Mouse (Mus musculus) forebrain, postnatal 0 days (tissue): Measurements from ENCODE around the gene Ccdc124. TPM values are rescaled to one million over a fixed set of nuclear protein-coding genes. Genes with fewer than 3 reads are reported as not detected.

Experiments used
- ATAC-seq: fragments of 200-750 bp; cut with Nextera tagmentation; 2 replicates; pipeline ENCODE4 v1.8.0; 2017; ENCODE audit warnings: mild to moderate bottlenecking, moderate library complexity
- DNase-seq: peaks from one replicate; pipeline ENCODE4 v3.0.0-alpha.2; 2015
- H3K27ac ChIP-seq: fragments of 300-500 bp; sonication (generic); 2 replicates; pipeline ENCODE4 v1.5.1; 2014; ENCODE audit warnings: low read depth, mild to moderate bottlenecking, antibody characterized with exemption, low read length, moderate library complexity, mixed read lengths
- H3K27me3 ChIP-seq: fragments of 300-500 bp; sonication (generic); 2 replicates; pipeline ENCODE4 v1.6.1; 2014; ENCODE audit warnings: mild to moderate bottlenecking, low read length, mixed read lengths; ENCODE audit not compliant: insufficient read depth
- H3K36me3 ChIP-seq: fragments of 300-500 bp; sonication (generic); 2 replicates; pipeline ENCODE4 v1.6.1; 2014; ENCODE audit warnings: mild to moderate bottlenecking, moderate library complexity; ENCODE audit not compliant: insufficient read depth
- H3K4me1 ChIP-seq: fragments of 300-500 bp; sonication (generic); 2 replicates; pipeline ENCODE4 v1.6.1; 2014; ENCODE audit warnings: antibody characterized with exemption; ENCODE audit not compliant: insufficient read depth
- H3K4me2 ChIP-seq: fragments of 300-500 bp; sonication (generic); 2 replicates; pipeline ENCODE4 v1.6.1; 2014; ENCODE audit warnings: low read depth, mild to moderate bottlenecking, moderate library complexity
- H3K4me3 ChIP-seq: fragments of 300-500 bp; sonication (generic); 2 replicates; pipeline ENCODE4 v1.5.1; 2014; ENCODE audit warnings: low read depth, low read length, mixed read lengths
- H3K9ac ChIP-seq: fragments of 300-500 bp; sonication (generic); 2 replicates; pipeline ENCODE4 v1.6.1; 2014; ENCODE audit warnings: mild to moderate bottlenecking
- H3K9me3 ChIP-seq: fragments of 300-500 bp; sonication (generic); 2 replicates; pipeline ENCODE4 v1.6.1; 2016; ENCODE audit warnings: low read length
- CTCF ChIP-seq: sonication (generic); IDR thresholded peaks from 2 replicates; pipeline ENCODE4 v1.5.1; 2016; ENCODE audit warnings: antibody characterized with exemption, control low read depth, low read depth
- WGBS: fragments of 180-500 bp; shearing (Covaris S2); extraction: QIAGEN DNeasy Blood & Tissue Kit; methylation state at CpG from one replicate; pipeline ENCODE4 v1.1.7; 2014; 5-methylcytosine and 5-hydroxymethylcytosine counted together
- polyA plus RNA-seq: library from polyadenylated mRNA; unstranded; fragments of >200 nt; fragmentation: Nextera tagmentation; extraction: Ambion mirVana; gene quantifications from 2 replicates; pipeline ENCODE4 v1.2.1, GENCODE M21; 2015
- total RNA-seq: library from RNA; depleted of rRNA; stranded (reverse); fragments of >200 nt; gene quantifications from 2 replicates; pipeline ENCODE4 v1.2.3, GENCODE M21; 2014

Gene Ccdc124
- total and polyA plus RNA-seq, 2 experiments from 2014 or later, result 34.7 to 161 TPM

GRCm38 (mm10) chr8:70879500-70879899 lies 5.8 kb upstream of the Ccdc124 start:
- H3K36me3 ChIP-seq, result no peaks in the 10 kb centered on the region
- no peak overlapping the region for H3K27ac ChIP-seq
- H3K4me2 ChIP-seq, result no peak overlapping the region
- no peaks in the 10 kb centered on the region for H3K9me3 ChIP-seq
- no peak overlapping the region for H3K4me3 ChIP-seq
- no peaks in the 10 kb centered on the region for H3K27me3 ChIP-seq
- WGBS, result 47% methylated on average over 4 of the region's 4 CpGs
- DNase-seq, result no peak
- no peak for TF ChIP-seq CTCF
- H3K4me1 ChIP-seq, result no peaks in the 10 kb centered on the region
- peak; percentile 28; the same call in 1 of the 2 replicates for ATAC-seq
- no peak overlapping the region for H3K9ac ChIP-seq

DNA sequence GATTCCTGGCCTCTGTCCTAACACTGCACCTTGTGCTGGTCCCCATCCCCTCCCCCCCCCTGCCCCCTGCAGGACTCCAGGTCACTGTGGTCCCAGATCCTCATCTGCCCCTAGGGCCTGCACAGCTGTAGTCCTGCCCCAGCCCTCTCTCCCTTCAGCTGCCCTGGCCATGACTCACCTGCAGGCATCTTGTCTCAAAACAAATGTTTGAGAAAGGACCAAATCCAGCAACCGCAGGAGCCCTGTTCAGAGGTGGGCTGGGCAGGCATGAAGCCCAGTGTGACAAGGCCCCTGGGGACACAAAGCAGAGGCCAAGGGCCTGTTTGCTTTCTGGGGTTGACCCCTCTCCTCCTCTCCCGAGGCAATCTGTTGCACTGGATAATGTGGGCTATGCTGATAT lies 4.4 kb upstream of the Ccdc124 start:
- TF ChIP-seq CTCF, result no peak
- Histone ChIP-seq H3K4me3 (no peak overlapping the region), H3K9me3 (no peaks in the 10 kb centered on the region), H3K36me3 (no peaks in the 10 kb centered on the region), H3K9ac (no peak overlapping the region), H3K4me2 (no peak overlapping the region), H3K27me3 (no peaks in the 10 kb centered on the region), H3K27ac (no peak overlapping the region), H3K4me1 (no peaks in the 10 kb centered on the region)
- 68% methylated on average over 2 of the region's 2 CpGs for WGBS
- ATAC-seq (no peak), DNase-seq (no peak)

DNA sequence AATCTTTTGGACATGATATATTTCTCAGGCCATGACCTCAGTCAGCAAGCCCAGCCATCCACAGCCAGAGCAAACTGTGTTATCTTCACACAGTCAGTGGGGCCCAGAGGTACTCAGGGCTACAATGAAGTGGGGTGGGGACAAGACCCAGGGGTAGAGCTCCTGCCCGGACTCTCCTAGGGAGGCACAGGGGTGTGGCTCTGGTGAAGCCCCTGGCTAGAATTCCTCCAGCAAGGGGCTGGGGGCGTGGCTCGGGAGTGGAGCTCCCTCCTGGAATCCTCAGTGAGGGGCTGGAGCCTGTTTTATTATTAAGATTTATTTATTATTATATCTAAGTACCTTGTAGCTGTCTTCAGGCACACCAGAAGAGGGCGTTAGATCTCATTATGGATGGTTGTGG lies 2.6 kb upstream of the Ccdc124 start:
- Histone ChIP-seq H3K4me3 (no peak overlapping the region), H3K36me3 (no peaks in the 10 kb centered on the region), H3K9ac (no peak overlapping the region), H3K4me1 (peaks cover 4% of the 10 kb centered on the region; the same call in 1 of the 2 replicates), H3K4me2 (no peak overlapping the region), H3K27me3 (no peaks in the 10 kb centered on the region), H3K9me3 (no peaks in the 10 kb centered on the region), H3K27ac (no peak overlapping the region)
- ATAC-seq (no peak), DNase-seq (no peak)
- TF ChIP-seq CTCF, result no peak
- 69% methylated on average over 4 of the region's 4 CpGs for WGBS

DNA sequence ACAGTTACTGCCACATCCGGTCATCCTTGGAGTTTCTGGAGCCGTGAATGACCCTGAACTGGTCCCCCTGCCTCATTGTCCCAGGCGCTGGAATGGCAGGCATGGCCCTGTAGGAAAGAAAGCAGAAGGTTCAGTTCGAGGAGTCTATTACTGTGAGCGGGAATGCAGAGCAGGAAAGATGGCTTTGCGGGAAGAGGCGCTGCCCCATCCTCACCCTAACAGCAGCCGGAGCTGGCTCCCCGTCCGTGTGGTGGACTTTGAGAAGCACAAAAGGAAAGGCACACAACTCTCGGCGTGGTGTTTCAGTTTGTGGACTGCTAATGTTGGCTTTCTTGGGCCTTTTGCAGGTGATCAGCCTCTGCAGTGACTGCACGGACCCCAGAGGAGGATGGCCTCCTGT lies 706 bp upstream of the Ccdc124 start:
- no peaks in the 10 kb centered on the region for H3K27me3 ChIP-seq
- H3K9me3 ChIP-seq, result no peaks in the 10 kb centered on the region
- H3K4me2 ChIP-seq, result no peak overlapping the region
- H3K4me1 ChIP-seq, result peaks cover 5% of the 10 kb centered on the region; the same call in 1 of the 2 replicates
- H3K4me3 ChIP-seq, result no peak overlapping the region
- ATAC-seq, result no peak
- no peaks in the 10 kb centered on the region for H3K36me3 ChIP-seq
- TF ChIP-seq CTCF, result no peak
- DNase-seq, result no peak
- 91% methylated on average over 13 of the region's 13 CpGs for WGBS
- no peak overlapping the region for H3K27ac ChIP-seq
- H3K9ac ChIP-seq, result no peak overlapping the region

DNA sequence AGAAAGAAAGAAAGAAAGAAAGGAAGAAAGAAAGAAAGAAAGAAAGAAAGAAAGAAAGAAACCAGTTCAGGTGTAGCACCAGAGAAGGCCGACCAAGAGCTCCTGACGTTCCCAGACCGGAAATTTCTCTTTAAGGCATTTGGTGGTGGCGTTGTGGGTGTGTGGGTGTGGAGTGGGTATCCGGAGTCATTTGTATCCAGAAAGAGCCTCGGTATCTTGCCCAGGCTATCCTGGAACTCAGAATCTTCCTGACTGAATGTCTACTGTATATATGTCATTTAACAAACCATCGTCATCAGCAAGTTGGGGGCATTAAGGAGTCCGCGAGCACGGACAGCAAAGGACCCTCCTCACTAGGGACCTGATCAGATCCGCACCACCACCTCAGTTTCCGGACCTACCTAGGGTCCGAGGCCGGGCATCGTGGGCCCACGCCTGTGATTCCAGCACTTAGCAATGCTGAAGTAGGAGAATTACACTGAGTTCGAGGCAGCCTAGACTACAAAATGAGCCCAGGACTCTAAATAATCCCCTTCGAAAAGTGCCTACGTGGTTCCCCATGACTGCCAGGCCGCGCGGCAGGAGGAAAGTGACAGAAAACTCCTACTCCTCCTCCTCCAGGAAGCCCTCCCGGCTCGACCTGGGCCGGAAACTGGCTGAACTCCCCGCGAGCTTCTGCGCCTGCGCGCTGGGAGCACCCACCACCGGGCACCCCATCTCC lies 932 bp downstream of the Ccdc124 start:
- ATAC-seq, result no peak
- Histone ChIP-seq H3K36me3 (0 out of 2 replicates have a peak, but pooled peaks cover 5% of the 10 kb centered on the region), H3K4me2 (peak overlapping the region; percentile 94)

DNA sequence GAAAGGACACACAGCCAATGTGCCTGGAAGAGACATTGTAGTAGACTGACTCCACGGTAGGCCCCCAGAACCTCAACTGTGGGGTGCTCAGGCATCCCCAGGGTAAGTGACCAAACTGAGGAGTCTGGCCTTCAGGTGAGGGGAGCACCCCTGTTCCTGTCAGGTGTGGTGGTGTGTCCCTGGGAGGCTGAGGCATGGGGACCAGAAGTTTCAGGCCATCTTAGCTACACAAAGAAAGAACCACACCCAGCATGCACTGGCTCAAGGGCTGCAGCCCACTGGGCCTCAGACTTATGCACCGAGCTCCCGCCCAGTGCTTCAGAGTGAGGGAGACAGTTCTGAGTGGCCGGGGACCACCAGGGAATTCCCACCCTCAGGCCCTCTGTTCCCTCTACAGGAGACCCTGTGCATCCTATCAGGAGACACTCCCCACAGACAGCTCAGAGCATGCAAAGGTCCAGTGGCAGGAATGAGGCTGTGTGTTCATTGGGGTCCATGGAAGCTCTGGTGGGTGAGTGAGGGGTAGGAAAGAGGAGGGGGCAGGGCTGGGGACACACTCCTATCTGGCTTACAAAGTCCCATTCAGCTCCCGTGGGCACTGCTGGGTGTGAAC lies 2.4 kb downstream of the Ccdc124 start:
- H3K9me3 ChIP-seq, result no peaks in the 10 kb centered on the region
- 87% methylated on average over 5 of the region's 5 CpGs for WGBS
- H3K4me2 ChIP-seq, result no peak overlapping the region
- H3K9ac ChIP-seq, result no peak overlapping the region
- H3K4me3 ChIP-seq, result no peak overlapping the region
- 0 out of 2 replicates have a peak, but pooled peaks cover 8% of the 10 kb centered on the region for H3K36me3 ChIP-seq
- H3K4me1 ChIP-seq, result peaks cover 11% of the 10 kb centered on the region; the same call in 1 of the 2 replicates
- ATAC-seq (no peak), DNase-seq (no peak)
- no peaks in the 10 kb centered on the region for H3K27me3 ChIP-seq
- H3K27ac ChIP-seq, result no peak overlapping the region
- TF ChIP-seq CTCF, result no peak

More for the DNA sequence above, 932 bp downstream of the Ccdc124 start:
- 7% methylated on average over 31 of the region's 31 CpGs for WGBS
- Histone ChIP-seq H3K9me3 (no peaks in the 10 kb centered on the region), H3K4me1 (peaks cover 11% of the 10 kb centered on the region; the same call in 1 of the 2 replicates), H3K4me3 (peak overlapping the region; percentile 66), H3K9ac (peak overlapping the region; percentile 59), H3K27me3 (no peaks in the 10 kb centered on the region), H3K27ac (peak overlapping the region; percentile 88)
- DNase-seq, result no peak
- TF ChIP-seq CTCF, result no peak

GRCm38 (mm10) chr8:70869601-70870041 lies 4.1 kb downstream of the Ccdc124 start:
- no peaks in the 10 kb centered on the region for H3K9me3 ChIP-seq
- peak; percentile 91 for TF ChIP-seq CTCF
- ATAC-seq (peak; percentile 13; the same call in 1 of the 2 replicates), DNase-seq (peak; percentile 85)
- H3K4me1 ChIP-seq, result peaks cover 17% of the 10 kb centered on the region
- H3K27me3 ChIP-seq, result no peaks in the 10 kb centered on the region
- WGBS, result 45% methylated on average over 16 of the region's 16 CpGs
- 0 out of 2 replicates have a peak, but pooled peaks cover 8% of the 10 kb centered on the region for H3K36me3 ChIP-seq
- H3K4me2 ChIP-seq, result peak overlapping the region; percentile 8
- H3K4me3 ChIP-seq, result no peak overlapping the region
- peak overlapping the region; percentile 64 for H3K27ac ChIP-seq
- H3K9ac ChIP-seq, result peak overlapping the region; percentile 35
